Mouse (Mus musculus) cortical plate, adult 2 months (tissue): ENCODE data around the gene Tmtc1.

Experiments used
- CTCF ChIP-seq: fragments of 200-500 bp; IDR thresholded peaks from 2 replicates; pipeline ENCODE4 v1.5.1; 2011; ENCODE audit warnings: mild to moderate bottlenecking, control low read depth, low read length; ENCODE audit not compliant: insufficient read depth; ENCODE audit errors: extremely low read depth
- POLR2A ChIP-seq: fragments of 200-500 bp; IDR thresholded peaks from 2 replicates; pipeline ENCODE4 v1.6.1; 2011; ENCODE audit warnings: mild to moderate bottlenecking, low read length, control low read depth; ENCODE audit not compliant: insufficient read depth; ENCODE audit errors: extremely low read depth

DNA sequence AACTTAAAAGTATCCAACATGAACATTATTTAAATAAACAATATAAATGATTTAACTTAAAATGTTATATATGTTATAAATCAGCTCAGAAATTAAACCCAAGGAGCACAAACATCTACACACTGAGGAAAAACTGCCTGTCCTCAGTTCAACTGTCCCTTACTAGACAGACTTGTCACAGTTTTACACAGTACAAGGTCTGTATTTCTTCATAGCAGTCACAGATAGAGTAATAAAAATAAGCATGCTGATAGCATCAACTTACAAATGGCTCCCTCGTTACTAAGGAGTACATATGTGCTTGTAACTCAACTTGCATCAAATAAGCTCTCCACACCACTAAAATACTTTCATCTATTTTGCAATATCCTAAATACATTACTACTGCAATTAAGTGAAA is 239.1 kb downstream of the Tmtc1 start:
- TF ChIP-seq CTCF: no peak
- TF ChIP-seq POLR2A: no peak
